Mouse (Mus musculus) 416B (cell line): Measurements from ENCODE around the gene Senp3.
"Not testable (repeated sequence)": the region's sequence is repeated elsewhere in the genome, so short reads cannot be mapped to it uniquely, and the experiment has no call there.

Source experiments
- DNase-seq: peaks from one replicate; pipeline ENCODE4 v3.0.0; 2011; ENCODE audit warnings: low read depth

The Senp3 gene

GRCm38 (mm10) chr11:69704613-69705010 lies 22.7 kb upstream of the Senp3 start:
- DNase-seq, result no peak

DNA sequence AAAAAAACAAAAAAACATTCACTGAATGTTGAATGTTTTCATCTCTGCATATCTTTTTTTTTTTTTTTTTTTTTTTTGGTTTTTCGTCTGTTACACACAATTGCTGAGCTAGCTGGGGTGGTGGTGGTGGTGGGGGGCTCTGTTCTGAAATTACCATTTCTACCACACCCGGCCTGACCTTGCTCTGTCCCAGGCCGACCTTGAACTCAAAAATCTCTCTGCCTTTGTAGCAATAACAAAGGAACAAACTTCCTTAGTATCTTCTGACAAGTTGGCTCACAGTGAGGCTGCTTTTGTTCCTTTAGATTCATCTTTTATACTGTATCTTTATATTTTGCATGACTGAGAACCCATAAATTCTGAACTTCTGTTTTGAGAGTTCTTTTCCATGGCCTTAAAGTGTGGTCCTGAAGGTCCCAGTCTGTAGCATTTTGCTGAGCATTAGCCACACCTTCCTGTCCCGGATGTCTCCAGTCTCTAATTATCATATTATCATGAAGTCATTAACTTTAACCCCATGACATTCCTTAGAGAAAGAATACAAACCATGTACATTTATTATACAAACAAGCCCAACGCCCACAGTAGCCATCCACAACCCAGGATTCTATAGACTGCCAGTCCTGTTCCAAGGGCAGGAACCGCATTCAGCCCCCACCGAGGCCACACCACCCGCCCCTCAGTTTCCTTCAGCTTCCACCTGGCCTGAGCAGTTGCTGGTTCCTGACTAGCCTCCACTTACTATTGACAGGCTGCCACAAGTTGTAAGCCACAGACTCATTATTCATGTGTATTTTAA lies 22.1 kb upstream of the Senp3 start:
- no peak for DNase-seq

DNA sequence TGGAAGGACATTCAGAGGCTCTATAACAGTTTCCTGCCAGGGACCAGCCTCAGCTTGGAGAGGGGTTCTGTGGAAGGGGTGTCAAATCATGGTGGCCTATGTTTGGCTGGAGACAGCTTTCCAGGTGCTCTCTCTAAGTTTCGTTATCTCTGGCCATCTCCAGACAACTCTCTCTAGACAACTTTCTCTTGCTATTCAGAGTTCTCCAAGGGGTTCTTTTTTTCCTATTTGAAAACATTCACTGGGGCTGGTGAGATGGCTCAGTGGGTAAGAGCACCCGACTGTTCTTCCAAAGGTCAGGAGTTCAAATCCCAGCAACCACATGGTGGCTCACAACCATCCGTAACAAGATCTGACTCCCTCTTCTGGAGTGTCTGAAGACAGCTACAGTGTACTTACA lies 21.5 kb upstream of the Senp3 start:
- DNase-seq, result not testable (repeated sequence)

- DNase-seq, result not testable (repeated sequence)
Observed at GRCm38 (mm10) chr11:69702886-69703285, 21.0 kb upstream of the Senp3 start.

DNA sequence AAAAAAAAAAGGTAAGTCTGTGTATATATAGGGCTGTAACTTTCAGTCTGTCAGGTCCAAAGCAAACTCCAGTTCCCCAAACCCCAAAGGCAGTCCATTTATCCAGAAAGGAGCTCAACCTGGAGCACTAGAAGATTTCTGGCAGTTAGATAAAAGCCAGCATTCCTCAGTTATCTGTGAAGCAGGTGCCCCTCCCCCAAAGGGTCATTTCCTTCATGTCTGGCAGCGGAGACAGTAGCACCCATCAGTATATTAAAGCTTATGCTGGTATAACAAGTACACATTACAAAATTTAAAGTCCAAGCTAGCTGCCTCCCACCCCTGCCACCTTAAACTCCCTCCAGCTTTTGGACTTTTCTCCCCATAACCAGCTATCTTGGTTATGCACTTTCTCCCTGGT lies 17.7 kb upstream of the Senp3 start:
- no peak for DNase-seq

DNA sequence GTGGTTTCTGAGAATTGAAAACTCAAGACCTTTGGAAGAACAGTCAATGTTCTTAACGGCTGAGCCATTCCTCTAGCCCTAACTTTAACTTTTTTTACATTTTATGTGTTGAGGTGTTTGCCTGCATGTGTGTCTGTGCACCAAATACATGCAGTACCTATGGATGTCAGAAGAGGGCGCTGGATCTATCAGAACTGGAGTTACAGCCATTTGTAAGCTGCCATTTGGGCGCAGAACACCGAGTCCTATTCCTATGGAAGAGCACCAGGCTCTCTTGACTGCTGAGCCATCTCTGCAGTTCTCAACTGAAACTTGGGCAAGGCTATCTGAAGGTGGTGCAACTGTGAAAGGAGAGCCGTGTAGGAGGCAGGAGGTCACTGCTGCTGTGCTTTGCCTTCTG lies 16.7 kb upstream of the Senp3 start:
- DNase-seq, result no peak

- no peak for DNase-seq
Observed at GRCm38 (mm10) chr11:69697396-69697795, 15.5 kb upstream of the Senp3 start.

DNA sequence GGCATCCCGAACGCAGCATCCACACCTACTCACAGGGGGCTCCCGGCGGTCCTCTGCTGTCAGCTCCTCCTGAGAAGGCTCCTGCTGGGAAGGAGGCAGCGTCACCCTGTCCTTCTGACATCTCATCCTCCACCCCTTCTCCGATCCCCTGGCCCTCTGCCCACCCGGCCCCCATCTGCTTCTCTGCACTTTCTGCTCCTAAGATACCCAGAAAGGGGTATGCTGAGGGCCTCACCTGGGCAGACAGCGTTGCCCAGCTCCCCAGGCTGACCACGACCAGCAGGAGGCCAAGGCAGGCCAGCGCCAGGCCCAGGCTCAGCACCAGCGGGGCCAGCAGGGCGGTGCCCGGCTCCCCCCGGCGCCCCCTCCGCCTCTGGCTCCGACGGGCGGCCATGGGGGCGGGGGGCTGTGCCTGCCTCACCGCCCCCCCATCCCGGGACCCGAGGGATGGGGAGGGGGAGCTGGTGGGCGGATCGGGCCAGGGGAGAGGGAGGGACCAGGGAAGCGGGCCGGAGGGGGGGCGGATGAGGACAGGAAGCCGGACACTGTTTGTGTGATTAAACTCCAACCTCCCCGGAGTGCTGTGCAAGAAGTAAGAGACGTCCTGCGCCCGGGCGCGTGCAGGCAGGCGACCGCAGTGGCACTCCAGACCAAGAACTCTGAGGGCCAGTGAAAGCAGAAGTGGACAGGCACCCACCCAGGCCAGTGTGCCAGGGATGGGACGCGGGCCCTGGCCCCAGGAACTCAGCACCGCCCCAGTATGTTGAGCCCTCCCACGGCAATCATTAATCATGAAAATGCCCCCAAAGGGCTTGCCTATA lies 13.7 kb upstream of the Senp3 start, which contains the start of the genes Tnfsf12 and Tnfsfm13:
Gene Tnfsf12, minus strand, starts transcription at position 489 of the 821 bp plus-strand sequence.
Gene Tnfsfm13, minus strand, starts transcription at position 738 of the 821 bp plus-strand sequence.
- no peak for DNase-seq

GRCm38 (mm10) chr11:69695046-69695360 lies 13.1 kb upstream of the Senp3 start:
- no peak for DNase-seq

GRCm38 (mm10) chr11:69693421-69693965 lies 11.6 kb upstream of the Senp3 start:
- DNase-seq, result no peak

DNA sequence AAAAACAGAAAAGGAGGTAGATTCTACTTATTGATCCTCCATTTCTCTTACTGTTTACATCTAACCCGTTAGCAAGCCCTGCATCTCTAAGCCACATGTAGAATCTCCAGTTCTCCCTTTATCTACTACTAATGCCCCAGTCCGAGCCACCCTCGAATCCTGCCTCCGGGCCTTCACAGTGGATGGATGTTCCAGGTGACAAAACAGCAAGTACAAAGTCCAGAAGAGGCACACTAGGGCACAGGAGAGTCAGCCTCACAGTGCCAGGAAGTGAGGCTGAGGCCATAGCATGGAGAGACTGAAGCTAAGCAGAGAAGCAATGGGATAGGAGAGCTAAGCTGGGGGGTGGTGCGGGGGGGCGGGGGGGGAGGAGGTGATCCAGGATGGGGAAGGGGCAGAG lies 11.0 kb upstream of the Senp3 start:
- no peak for DNase-seq

GRCm38 (mm10) chr11:69692196-69692811 lies 10.4 kb upstream of the Senp3 start:
- peak; percentile 48 for DNase-seq

GRCm38 (mm10) chr11:69689891-69690290 lies 8.0 kb upstream of the Senp3 start:
- DNase-seq, result no peak

GRCm38 (mm10) chr11:69687061-69687460 lies 5.2 kb upstream of the Senp3 start:
- no peak for DNase-seq

- DNase-seq, result no peak
Observed at GRCm38 (mm10) chr11:69686377-69686776, 4.5 kb upstream of the Senp3 start.

DNA sequence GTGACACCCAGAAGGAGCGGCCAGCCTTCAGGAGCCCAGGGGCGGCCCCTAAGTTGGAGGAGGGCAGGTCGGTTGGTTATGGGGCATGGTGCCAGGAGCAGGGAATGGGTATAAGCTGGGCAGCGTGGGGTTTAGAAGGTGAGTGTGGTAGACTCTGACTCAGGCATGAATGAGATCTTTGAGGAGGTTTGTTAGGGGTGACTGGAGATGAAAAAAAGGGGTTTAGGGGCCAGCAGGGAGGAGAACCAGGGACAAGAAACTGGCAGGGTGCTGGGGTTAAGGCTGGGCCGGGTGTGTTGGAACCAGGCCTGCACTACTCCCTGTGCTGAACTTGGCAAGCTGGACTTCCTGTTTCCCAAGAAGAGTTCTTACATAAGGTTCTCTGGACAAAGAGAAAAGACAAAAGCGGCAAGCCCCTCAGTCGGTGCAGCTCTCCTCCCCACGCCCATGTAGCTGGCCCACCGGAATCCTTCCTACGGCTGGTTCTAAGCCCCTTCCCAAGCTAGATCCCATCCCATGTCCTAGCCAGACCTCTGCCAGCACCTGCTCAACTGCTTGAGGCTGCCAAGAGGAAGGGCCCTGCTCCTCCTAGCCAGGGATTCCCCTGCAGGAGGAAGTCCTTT lies 3.8 kb upstream of the Senp3 start, which contains the start of gene Tnfsf13:
Gene Tnfsf13, minus strand, starts transcription at position 259 of the 623 bp plus-strand sequence.
- DNase-seq, result peak; percentile 54

DNA sequence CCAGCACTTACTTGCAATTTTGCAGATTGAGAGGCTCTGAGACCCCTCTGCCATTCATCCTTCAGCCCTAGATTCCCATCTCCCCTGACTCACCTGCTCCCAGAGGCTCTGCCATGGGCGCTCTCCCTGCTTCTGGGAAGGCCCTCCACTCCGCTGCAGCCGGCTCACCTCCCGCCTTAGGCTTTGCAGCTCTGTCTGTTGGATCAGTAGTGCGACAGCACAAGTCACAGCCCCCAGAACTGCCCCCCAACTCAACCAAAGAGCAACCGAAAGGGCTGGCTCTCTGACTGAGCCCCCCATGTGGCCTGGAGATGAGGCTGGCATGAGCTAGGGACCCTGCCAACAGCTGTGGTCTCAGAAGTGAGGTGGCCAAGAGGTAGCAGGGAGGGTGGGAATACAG lies 3.1 kb upstream of the Senp3 start:
- no peak for DNase-seq

- DNase-seq, result no peak
Observed at GRCm38 (mm10) chr11:69684128-69684745, 2.4 kb upstream of the Senp3 start.

- DNase-seq, result no peak
Observed at GRCm38 (mm10) chr11:69683576-69683975, 1.7 kb upstream of the Senp3 start.

DNA sequence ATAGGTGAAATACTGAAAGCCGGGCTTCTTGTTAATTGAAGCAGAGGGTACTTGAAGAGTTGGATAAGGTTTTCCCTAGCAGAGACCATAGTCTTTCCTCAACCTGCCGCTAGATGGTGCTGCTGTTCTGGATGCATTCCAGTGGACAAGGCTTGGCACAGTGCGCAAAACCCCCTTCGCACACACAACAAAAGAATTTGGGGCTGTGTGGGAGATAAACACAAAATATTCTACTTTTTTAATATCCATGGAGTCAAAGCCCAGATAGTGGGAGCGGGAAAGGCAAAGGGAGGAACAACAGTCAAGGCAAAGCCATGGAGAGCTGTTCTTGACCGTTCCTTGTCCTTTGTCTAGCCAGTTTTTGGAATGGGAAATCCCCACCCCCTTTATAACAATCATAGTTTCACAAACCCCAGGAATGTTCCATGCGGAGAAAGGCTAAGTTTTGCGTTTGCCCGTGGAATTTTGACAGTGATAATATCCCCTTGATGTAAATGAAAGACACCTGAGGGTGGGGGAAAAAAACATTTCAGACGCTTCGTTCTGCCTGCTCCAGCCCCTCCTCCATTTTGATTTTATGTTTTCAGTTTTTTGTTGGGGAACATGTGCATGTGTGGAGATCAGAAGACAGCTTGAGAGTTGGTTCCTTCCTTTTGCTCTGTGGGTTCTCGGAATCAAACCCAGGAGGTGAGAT lies 1.1 kb upstream of the Senp3 start:
- DNase-seq, result peak; percentile 93
